Mouse (Mus musculus): ENCODE results near the gene Tpk1.

The Tpk1 gene

GRCm38 (mm10) chr6:43420358-43420979 is 245.6 kb downstream of the Tpk1 start:
- DNase-seq, result no peak

DNA sequence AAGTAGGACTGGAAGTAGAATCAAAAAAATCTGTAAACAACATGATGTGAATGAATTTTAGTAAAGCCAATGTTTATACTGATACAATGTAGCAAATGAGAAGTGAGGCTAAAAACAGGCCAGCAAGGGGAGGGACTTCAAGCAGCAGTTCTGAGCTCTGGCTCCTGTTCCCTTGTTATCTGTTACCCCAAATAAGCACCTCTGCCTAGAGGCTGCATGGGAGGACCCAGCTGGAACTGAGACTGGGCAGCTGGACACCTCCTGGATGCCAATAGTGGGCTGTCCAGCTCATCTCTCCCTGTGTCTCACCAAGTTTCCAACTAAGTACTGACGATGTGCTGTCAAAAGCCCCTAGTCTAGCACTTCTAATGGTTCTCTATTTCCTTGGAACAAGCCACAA is 257.1 kb downstream of the Tpk1 start:
- no peak for DNase-seq

DNA sequence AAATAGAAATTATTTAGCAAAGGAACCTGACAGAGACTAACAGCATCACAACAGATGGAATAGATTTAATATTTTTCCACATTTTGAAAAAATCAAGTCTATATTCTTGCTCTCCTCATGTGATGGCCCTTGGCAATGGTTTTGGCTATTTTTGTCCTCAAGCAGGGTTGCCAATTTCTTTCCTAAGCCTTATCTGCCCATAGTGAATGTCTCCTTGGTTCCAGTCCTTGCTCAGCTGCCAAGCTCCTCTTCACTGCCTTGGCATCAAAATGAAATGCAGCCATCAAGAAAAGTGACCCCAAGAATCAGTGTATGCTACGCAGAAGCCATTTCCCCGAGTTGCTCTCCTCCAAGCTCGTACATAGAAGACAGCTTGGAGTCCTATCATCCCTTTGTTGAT is 263.0 kb downstream of the Tpk1 start:
- DNase-seq, result no peak

DNA sequence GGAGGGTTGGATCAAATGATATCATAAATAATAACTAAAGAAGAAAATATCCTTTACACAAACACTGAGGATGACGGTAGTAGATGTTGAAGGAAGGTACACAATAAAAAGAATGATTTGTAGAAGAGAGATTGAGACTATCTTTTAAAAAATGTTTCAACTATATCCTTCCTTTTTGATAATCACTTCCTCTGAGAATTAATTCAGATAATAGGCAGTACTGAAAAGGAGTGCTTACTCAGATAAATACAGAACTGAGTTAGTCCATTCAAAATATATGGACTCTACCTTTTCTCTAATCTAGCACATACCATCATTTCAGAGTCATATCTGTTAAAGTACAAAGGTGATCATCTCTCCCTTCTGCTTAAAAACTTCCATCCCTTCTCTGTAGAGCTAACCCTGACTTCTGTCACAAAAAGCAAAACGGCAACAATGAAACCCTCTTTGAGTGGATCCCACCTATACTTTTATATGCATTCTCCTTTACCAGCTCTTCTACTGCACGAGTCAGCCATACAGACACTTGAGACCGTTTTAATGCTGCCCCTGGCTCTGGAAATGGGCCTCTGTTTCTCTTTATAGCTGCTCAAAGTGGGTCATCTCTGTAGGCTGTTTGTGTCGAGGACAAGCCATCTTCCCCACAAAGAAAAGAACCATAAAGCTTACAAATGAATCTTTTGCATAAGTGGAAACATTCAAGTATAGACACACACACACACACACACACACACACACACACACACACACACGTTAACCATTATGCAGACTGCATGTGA is 263.7 kb downstream of the Tpk1 start:
- no peak for DNase-seq

DNA sequence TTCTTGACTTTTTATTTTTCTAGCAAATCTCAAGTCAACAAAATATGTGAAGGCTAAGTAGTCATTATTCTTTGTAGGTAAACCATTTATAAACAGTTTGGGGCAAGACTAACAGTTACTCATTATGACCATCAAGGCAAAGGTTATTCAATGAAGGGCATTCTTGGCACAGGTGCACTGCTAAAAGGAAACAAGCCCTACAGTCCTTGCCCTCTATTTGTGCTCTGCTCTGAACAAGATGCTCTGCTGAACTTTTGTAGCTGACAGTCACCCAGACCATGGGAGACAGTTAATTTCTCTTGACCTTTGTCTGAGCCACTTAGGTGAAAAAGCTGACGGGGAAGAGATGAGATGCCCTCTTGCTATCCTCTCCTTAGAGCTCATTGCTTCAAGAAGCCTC is 269.7 kb downstream of the Tpk1 start:
- no peak for DNase-seq

GRCm38 (mm10) chr6:43395538-43395937 is 270.5 kb downstream of the Tpk1 start:
- DNase-seq, result peak; percentile 8

- no peak for DNase-seq
Observed at GRCm38 (mm10) chr6:43391358-43391757, 274.7 kb downstream of the Tpk1 start.

GRCm38 (mm10) chr6:43387273-43387672 is 278.8 kb downstream of the Tpk1 start:
- DNase-seq, result no peak

GRCm38 (mm10) chr6:43384841-43385240 is 281.2 kb downstream of the Tpk1 start:
- no peak for DNase-seq

DNA sequence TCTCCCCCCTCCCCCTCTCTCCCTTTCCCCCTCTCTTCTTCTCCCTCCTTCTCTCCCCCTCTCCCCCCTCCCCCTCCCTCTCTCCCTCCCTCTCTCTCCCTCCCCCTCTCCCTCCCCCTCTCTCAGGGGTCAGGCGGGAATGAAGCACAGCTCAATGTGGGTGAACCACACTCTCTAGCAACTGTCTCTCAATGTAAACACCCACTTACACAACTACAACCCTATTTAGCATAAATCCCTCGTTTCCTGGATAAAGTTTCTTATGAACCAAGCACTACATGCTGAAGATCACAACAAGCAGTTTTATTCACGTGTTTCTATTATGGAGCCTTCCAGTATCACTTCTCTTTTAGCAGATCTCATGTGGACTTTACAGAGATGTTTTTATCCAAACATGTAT is 281.8 kb downstream of the Tpk1 start:
- no peak for DNase-seq

DNA sequence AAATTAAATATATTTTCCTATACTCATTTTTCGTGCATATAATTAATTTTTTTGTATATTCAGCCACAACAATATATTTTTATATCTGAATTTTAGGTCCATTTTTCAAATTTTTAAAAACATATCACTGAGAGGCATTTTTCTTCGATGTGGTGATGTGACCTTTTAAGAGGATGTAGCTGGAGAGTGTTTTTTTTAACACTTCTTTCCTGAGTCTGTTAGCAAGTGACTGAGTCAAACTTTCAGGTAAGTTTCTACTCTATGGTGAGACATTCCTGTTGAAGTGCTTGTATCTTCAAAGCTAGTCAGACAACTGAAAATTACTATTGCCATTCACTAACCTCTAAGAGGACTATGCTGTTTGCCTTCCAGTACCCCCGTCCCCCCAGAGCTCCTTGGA is 283.3 kb downstream of the Tpk1 start:
- no peak for DNase-seq

GRCm38 (mm10) chr6:43382284-43382683 is 283.8 kb downstream of the Tpk1 start:
- no peak for DNase-seq

GRCm38 (mm10) chr6:43373206-43373605 is 292.9 kb downstream of the Tpk1 start:
- no peak for DNase-seq

DNA sequence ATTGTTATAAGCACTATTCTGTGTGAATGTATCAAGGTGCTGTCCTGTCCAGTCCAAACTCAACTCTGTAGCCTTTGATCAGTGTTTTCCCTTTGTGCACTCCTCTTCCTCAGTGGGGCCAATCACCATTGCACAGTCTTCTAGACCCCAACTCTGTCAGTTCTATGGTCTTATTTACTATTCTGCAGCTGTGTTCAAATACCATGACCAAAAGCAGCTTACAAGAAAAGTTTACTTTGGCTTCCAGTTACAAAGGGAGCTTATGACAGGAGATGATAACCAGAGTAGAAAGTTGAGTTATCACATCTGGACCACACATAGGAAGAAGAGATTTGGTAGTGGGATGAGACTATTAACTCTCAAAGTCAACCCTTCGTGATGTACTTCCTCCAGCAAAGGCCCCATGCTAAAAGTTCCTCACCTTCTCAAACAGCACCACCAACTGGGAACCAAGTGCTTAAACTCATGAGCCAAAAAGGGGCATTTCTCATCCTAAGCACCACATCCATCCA is 298.6 kb downstream of the Tpk1 start:
- no peak for DNase-seq

DNA sequence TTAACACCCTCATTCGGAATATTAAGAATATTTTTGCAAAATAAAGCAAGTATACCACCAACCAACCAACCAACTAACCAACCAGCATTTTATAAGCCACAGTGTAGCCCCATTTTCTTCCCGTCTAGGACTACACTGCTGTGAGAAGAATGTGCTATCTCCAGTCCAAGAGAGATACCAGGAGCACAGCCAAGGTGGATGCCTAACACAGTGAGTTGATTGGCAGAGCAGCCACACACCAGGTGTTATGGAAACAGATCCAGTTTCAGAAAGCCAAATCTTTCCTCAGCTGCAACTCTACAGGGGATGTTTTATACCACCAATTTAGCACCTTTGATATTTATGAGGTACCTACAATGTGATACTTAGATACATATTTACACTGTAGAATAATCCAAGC is 299.1 kb downstream of the Tpk1 start:
- no peak for DNase-seq

- DNase-seq, result no peak
Observed at GRCm38 (mm10) chr6:43363917-43364316, 302.2 kb downstream of the Tpk1 start.

DNA sequence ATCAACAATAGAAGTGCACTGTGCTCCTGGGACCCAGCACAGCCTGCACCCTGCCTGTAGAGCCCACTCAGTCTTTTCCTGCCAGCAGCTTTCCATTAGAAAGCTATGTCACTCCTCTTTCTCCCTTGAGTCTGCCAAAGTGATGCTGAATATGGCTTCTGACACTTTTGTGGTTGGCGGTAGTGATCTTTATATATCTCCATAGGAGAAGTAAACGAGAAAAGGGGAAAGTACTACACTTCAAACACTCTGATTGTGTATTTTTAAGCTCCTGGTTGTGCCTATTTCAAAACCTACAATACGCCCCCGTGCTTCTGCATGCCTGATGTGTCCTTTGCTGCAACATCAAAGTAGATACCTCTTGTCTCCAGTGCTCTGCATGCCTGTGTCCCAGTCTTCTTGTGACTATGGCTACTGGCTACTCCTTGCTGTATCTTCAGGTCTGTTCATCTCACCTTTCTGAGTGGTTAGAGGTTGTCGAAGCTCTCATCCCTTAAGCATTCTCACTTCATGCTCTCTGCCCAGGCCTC is 302.7 kb downstream of the Tpk1 start:
- no peak for DNase-seq

- DNase-seq, result no peak
Observed at GRCm38 (mm10) chr6:43361248-43361647, 304.8 kb downstream of the Tpk1 start.

GRCm38 (mm10) chr6:43360214-43360613 is 305.9 kb downstream of the Tpk1 start:
- no peak for DNase-seq

DNA sequence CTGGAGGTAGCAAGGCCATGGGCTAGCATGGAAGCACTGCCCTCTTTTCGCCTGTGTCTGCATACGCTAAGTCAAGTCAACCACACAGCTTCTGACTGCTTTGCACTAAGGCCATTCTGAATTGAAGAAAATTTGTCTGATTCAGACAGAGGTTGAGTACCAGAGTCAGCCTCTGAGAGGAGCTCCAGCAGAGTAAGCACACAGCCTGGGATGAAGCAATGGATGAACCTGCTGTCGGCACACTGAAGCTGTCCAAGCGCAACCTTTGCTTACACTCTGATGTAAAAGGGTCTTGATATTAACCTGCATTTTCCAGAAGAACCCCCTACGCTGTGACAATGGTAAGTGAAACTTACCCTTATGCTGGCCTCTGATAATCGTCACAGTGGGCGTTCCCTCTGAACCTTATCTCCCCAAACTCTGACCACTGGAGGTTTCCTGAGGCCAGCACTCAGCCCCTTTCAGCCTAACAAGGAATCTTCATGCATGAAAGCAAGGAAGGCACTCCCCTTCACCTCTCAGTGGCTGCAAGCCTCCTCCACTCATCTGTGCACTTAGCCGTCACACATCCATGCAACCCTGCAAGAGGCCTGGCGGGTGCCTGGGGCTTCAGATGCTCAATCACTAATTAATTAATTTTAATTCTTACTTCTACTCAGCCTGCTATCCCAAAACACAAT is 311.4 kb downstream of the Tpk1 start:
- DNase-seq, result no peak

- no peak for DNase-seq
Observed at GRCm38 (mm10) chr6:43353446-43353845, 312.6 kb downstream of the Tpk1 start.

DNA sequence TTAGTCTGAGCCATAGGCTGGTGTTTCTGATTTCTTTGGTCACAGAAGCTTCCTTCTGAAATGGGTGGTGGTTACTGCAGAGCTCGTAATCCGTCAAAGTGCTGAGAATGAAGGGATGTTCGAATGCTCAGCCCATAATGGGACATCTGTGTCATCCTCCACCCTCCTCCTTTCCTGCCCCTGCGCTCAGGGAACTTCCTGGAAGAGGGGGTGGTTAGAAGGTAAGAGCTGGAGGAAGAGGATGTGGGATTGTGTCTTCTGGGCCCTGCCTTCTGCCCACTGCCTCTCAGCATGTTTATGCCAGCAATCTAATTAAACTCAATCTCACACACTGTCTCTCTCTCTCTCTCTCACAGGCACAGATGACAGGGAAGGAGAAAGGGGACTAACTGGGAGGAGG is 317.0 kb downstream of the Tpk1 start:
- DNase-seq, result no peak

DNA sequence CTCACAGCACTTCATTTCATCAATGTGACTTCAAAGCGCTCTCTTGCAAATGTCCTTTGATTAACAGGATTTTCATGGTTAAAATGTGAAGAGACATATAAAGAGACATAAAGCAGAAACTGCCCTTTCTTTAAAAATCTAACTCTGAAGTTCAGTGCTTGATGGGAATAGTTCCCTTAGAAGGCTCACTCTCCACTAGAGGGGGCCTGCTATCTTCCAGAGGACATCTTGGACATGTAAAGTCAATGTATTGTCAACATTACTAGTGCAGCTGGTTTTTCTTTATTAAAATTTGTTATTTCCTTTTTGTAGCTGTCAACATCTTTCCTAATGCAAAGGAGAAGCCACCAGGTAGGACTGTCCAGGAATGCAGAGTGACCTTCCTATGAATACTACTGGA is 318.4 kb downstream of the Tpk1 start:
- no peak for DNase-seq

DNA sequence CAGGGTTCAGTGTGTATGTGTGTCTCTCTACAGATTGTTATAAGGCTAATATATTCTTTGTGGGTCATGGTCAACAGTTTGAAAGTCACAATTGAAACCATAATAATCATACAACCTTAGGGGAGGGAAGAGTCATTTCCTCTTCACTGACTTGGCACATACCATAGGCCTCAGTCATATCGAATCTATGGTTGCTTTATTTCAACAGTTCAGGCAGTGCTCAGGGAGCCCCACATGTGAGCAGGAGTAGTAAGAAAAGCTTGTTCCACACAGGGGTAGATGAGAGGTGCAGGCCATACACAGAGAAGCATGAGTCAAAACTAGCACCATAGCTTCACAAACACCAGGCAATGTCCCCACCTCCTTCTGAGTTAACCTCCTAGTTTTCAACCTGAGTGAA is 323.1 kb downstream of the Tpk1 start:
- DNase-seq, result no peak
